Mouse (Mus musculus) ES-E14 (cell line): Measurements from ENCODE around the gene Tet2. TPM values are rescaled to one million over a fixed set of nuclear protein-coding genes. Genes with fewer than 3 reads are reported as not detected.

Experiments used
- DNase-seq: peaks from one replicate; pipeline ENCODE4 v3.0.0-alpha.2; 2013; ENCODE audit warnings: low read depth, low spot score
- H3K27ac ChIP-seq: 2 replicates; pipeline ENCODE4 v1.5.1; 2012; ENCODE audit warnings: low read depth, mild to moderate bottlenecking, low read length, moderate library complexity, mixed read lengths; ENCODE audit not compliant: poor library complexity, insufficient read depth, severe bottlenecking
- H3K36me3 ChIP-seq: 2 replicates; pipeline ENCODE4 v1.6.1; 2012; ENCODE audit warnings: mild to moderate bottlenecking, low read length, moderate library complexity, mixed read lengths; ENCODE audit not compliant: control insufficient read depth, poor library complexity, insufficient read depth, severe bottlenecking
- H3K4me1 ChIP-seq, 2 experiments: fragments of 150-350 bp in 1 of 2; sonication (generic) in 1 of 2; 2 replicates each; pipeline ENCODE4 v1.6.1; 2012; ENCODE audit warnings: low read length in 2 of 2, mild to moderate bottlenecking in 1 of 2, mixed read lengths in 1 of 2; ENCODE audit not compliant: control insufficient read depth in 2 of 2, insufficient read depth in 2 of 2, poor library complexity in 1 of 2
- H3K4me3 ChIP-seq, 2 experiments: fragments of 150-350 bp in 1 of 2; sonication (generic) in 1 of 2; 2 replicates each; pipeline ENCODE4 v1.5.1; 2012; ENCODE audit warnings: low read length in 2 of 2, low read depth in 1 of 2, mild to moderate bottlenecking in 1 of 2, mixed read lengths in 1 of 2; ENCODE audit not compliant: insufficient read depth in 1 of 2, poor library complexity in 1 of 2, severe bottlenecking in 1 of 2
- H3K9ac ChIP-seq: 2 replicates; pipeline ENCODE4 v1.6.1; 2012; ENCODE audit warnings: low read depth, mild to moderate bottlenecking, low read length, mixed read lengths; ENCODE audit not compliant: poor library complexity, insufficient read depth, severe bottlenecking
- H3K9me3 ChIP-seq: fragments of 150-350 bp; sonication (generic); 2 replicates; pipeline ENCODE4 v1.6.1; 2012; ENCODE audit warnings: low read depth, mild to moderate bottlenecking, low read length; ENCODE audit not compliant: control insufficient read depth, insufficient read depth
- CHD2 ChIP-seq: IDR thresholded peaks from 2 replicates; pipeline ENCODE4 v1.6.1; 2014; ENCODE audit warnings: mild to moderate bottlenecking, low read depth, low read length, inconsistent platforms
- HCFC1 ChIP-seq: IDR thresholded peaks from 2 replicates; pipeline ENCODE4 v1.6.1; 2012; ENCODE audit warnings: low read length, inconsistent platforms, borderline replicate concordance; ENCODE audit not compliant: insufficient read depth
- MAFK ChIP-seq: IDR thresholded peaks from 2 replicates; pipeline ENCODE4 v1.6.1; 2014; ENCODE audit warnings: mild to moderate bottlenecking, low read depth, low read length, inconsistent platforms; ENCODE audit not compliant: insufficient read depth
- ZC3H11A ChIP-seq: IDR thresholded peaks from 2 replicates; pipeline ENCODE4 v1.6.1; 2012; ENCODE audit warnings: low read depth, mild to moderate bottlenecking, inconsistent platforms, low read length, borderline replicate concordance
- ZNF384 ChIP-seq: IDR thresholded peaks from 2 replicates; pipeline ENCODE4 v1.6.1; 2012; ENCODE audit warnings: low read depth, low read length, inconsistent platforms
- in situ Hi-C, 2 experiments: fragments of 600-800 bp; cut with MboI; formaldehyde crosslinking; loops; one replicate each; pipeline ENCODE4 v1.15.1; 2025; ENCODE audit warnings: low sequenced_read_pairs in 2 of 2, inconsistent platforms in 1 of 2; ENCODE audit not compliant: unreplicated experiment in 2 of 2
- total RNA-seq: library from RNA; depleted of rRNA; stranded (reverse); fragments of 300-350 nt; gene quantifications from 2 replicates; pipeline ENCODE4 v1.2.3, GENCODE M21; 2012

The Tet2 gene
- total RNA-seq, 1 experiment: 86.9 TPM

- no peaks in the 10 kb centered on the region for H3K36me3 ChIP-seq
- H3K9me3 ChIP-seq: no peaks in the 10 kb centered on the region
- peaks cover 2 to 5% of the 10 kb centered on the region in 2 experiments; a peak in 3 of 4 replicates for H3K4me1 ChIP-seq
- no peak overlapping the region for H3K9ac ChIP-seq
- H3K4me3 ChIP-seq: no peak overlapping the region
- no peak overlapping the region for H3K27ac ChIP-seq
- no peak for TF ChIP-seq ZC3H11A
- TF ChIP-seq ZNF384: no peak
- TF ChIP-seq HCFC1: no peak
- in situ Hi-C loops: no loop called here
- DNase-seq: no peak
Observed at GRCm38 (mm10) chr3:133555378-133555777, 10.4 kb upstream of the Tet2 start.

GRCm38 (mm10) chr3:133554552-133555067 lies 9.7 kb upstream of the Tet2 start:
- no peak for TF ChIP-seq CHD2
- TF ChIP-seq ZC3H11A: no peak
- TF ChIP-seq HCFC1: no peak
- TF ChIP-seq ZNF384: no peak
- no peak for TF ChIP-seq MAFK
- no peaks in the 10 kb centered on the region for H3K9me3 ChIP-seq
- no peak overlapping the region for H3K9ac ChIP-seq
- H3K36me3 ChIP-seq: no peaks in the 10 kb centered on the region
- peaks cover 2 to 4% of the 10 kb centered on the region in 2 experiments; a peak in 3 of 4 replicates for H3K4me1 ChIP-seq
- H3K27ac ChIP-seq: no peak overlapping the region
- in situ Hi-C loops: no loop called here
- no peak for DNase-seq
- H3K4me3 ChIP-seq: no peak overlapping the region

- H3K36me3 ChIP-seq: no peaks in the 10 kb centered on the region
- H3K9me3 ChIP-seq: no peaks in the 10 kb centered on the region
- in situ Hi-C loops: no loop called here
- H3K4me1 ChIP-seq: peaks cover 0 to 4% of the 10 kb centered on the region in 2 experiments; a peak in 2 of 4 replicates
- no peak overlapping the region for H3K27ac ChIP-seq
- TF ChIP-seq ZNF384 (no peak), CHD2 (no peak), ZC3H11A (no peak), HCFC1 (no peak), MAFK (no peak)
- H3K4me3 ChIP-seq: no peak overlapping the region
- H3K9ac ChIP-seq: no peak overlapping the region
- DNase-seq: no peak
Observed at GRCm38 (mm10) chr3:133554092-133554491, 9.2 kb upstream of the Tet2 start.

- Histone ChIP-seq H3K4me3 (no peak overlapping the region), H3K36me3 (no peaks in the 10 kb centered on the region), H3K4me1 (peaks cover 0 to 2% of the 10 kb centered on the region in 2 experiments; a peak in 2 of 4 replicates), H3K9me3 (no peaks in the 10 kb centered on the region), H3K27ac (no peak overlapping the region), H3K9ac (no peak overlapping the region)
- in situ Hi-C loops: no loop called here
- DNase-seq: no peak
- TF ChIP-seq ZC3H11A (0 out of 2 replicates have a peak, but pooled peaks have one; percentile 9), HCFC1 (no peak)
Observed at GRCm38 (mm10) chr3:133551941-133552340, 7.0 kb upstream of the Tet2 start.

- Histone ChIP-seq H3K4me1 (no peaks in the 10 kb centered on the region; a peak in 1 of 4 replicates), H3K36me3 (no peaks in the 10 kb centered on the region), H3K4me3 (no peak overlapping the region), H3K27ac (no peak overlapping the region), H3K9ac (no peak overlapping the region), H3K9me3 (no peaks in the 10 kb centered on the region)
- DNase-seq: no peak
- in situ Hi-C loops: no loop called here
- TF ChIP-seq HCFC1 (no peak), CHD2 (no peak), ZNF384 (no peak), ZC3H11A (no peak), MAFK (no peak)
Observed at GRCm38 (mm10) chr3:133549385-133550170, 4.6 kb upstream of the Tet2 start.
